Mouse (Mus musculus): ENCODE measurements around the gene Sh3rf1.

Gene Sh3rf1

GRCm38 (mm10) chr8:61355503-61355902 lies 131.8 kb downstream of the Sh3rf1 start:
- DNase-seq (ENCODE audit: low read depth in 2 of 2, low spot score in 2 of 2), result no peak

GRCm38 (mm10) chr8:61359004-61359403 lies 135.3 kb downstream of the Sh3rf1 start:
- no peak for DNase-seq (ENCODE audit: low read depth in 2 of 2, low spot score in 2 of 2)

GRCm38 (mm10) chr8:61359851-61360272 lies 136.2 kb downstream of the Sh3rf1 start:
- DNase-seq (ENCODE audit: low read depth in 2 of 2, low spot score in 2 of 2), result no peak

- no peak for DNase-seq (ENCODE audit: low read depth in 2 of 2, low spot score in 2 of 2)
Observed at GRCm38 (mm10) chr8:61360362-61360761, 136.7 kb downstream of the Sh3rf1 start.

GRCm38 (mm10) chr8:61361476-61361875 lies 137.8 kb downstream of the Sh3rf1 start:
- no peak for DNase-seq (ENCODE audit: low read depth in 2 of 2, low spot score in 2 of 2)

GRCm38 (mm10) chr8:61362301-61362913 lies 138.7 kb downstream of the Sh3rf1 start:
- no peak for DNase-seq (ENCODE audit: low read depth in 2 of 2, low spot score in 2 of 2)

GRCm38 (mm10) chr8:61373303-61373702 lies 149.6 kb downstream of the Sh3rf1 start:
- DNase-seq (ENCODE audit: low read depth in 2 of 2, low spot score in 2 of 2), result no peak

- DNase-seq (ENCODE audit: low read depth in 2 of 2, low spot score in 2 of 2), result no peak
Observed at GRCm38 (mm10) chr8:61374059-61374755, 150.5 kb downstream of the Sh3rf1 start.

GRCm38 (mm10) chr8:61375205-61375604 lies 151.5 kb downstream of the Sh3rf1 start:
- DNase-seq (ENCODE audit: low read depth in 2 of 2, low spot score in 2 of 2), result no peak

GRCm38 (mm10) chr8:61378847-61379698 lies 155.4 kb downstream of the Sh3rf1 start:
- no peak for DNase-seq (ENCODE audit: low read depth in 2 of 2, low spot score in 2 of 2)

- DNase-seq (ENCODE audit: low read depth in 2 of 2, low spot score in 2 of 2), result no peak
Observed at GRCm38 (mm10) chr8:61384536-61384935, 160.9 kb downstream of the Sh3rf1 start.

GRCm38 (mm10) chr8:61385502-61386191 lies 162.0 kb downstream of the Sh3rf1 start:
- no peak for DNase-seq (ENCODE audit: low read depth in 2 of 2, low spot score in 2 of 2)

GRCm38 (mm10) chr8:61386645-61387044 lies 163.0 kb downstream of the Sh3rf1 start:
- no peak for DNase-seq (ENCODE audit: low read depth in 2 of 2, low spot score in 2 of 2)

GRCm38 (mm10) chr8:61387501-61387963 lies 163.9 kb downstream of the Sh3rf1 start:
- DNase-seq (ENCODE audit: low read depth in 2 of 2, low spot score in 2 of 2), result no peak

GRCm38 (mm10) chr8:61388341-61388740 lies 164.7 kb downstream of the Sh3rf1 start:
- no peak for DNase-seq (ENCODE audit: low read depth in 2 of 2, low spot score in 2 of 2)

GRCm38 (mm10) chr8:61390307-61391057 lies 166.8 kb downstream of the Sh3rf1 start:
- no peak for DNase-seq (ENCODE audit: low read depth in 2 of 2, low spot score in 2 of 2)

GRCm38 (mm10) chr8:61391058-61391434 lies 167.4 kb downstream of the Sh3rf1 start:
- no peak for DNase-seq (ENCODE audit: low read depth in 2 of 2, low spot score in 2 of 2)

GRCm38 (mm10) chr8:61397139-61397538 lies 173.5 kb downstream of the Sh3rf1 start:
- DNase-seq (ENCODE audit: low read depth in 2 of 2, low spot score in 2 of 2), result no peak

GRCm38 (mm10) chr8:61397755-61398154 lies 174.1 kb downstream of the Sh3rf1 start:
- no peak for DNase-seq (ENCODE audit: low read depth in 2 of 2, low spot score in 2 of 2)

GRCm38 (mm10) chr8:61402861-61403260 lies 179.2 kb downstream of the Sh3rf1 start:
- DNase-seq (ENCODE audit: low read depth in 2 of 2, low spot score in 2 of 2), result no peak

Measured in CD8-positive naive resting alpha-beta T cell, adult 2 months (primary cell).